Mouse (Mus musculus) E14TG2a.4 (cell line): ENCODE measurements around the gene Rims3.

Experiments used
- H3K27me3 ChIP-seq: 2 replicates; pipeline ENCODE4 v1.6.1; 2014; ENCODE audit warnings: low read length, control low read depth; ENCODE audit not compliant: insufficient read depth
- H3K36me3 ChIP-seq: 2 replicates; pipeline ENCODE4 v1.6.1; 2014; ENCODE audit warnings: low read length, control low read depth; ENCODE audit not compliant: insufficient read depth
- H3K4me1 ChIP-seq: replicated peaks from 2 replicates; pipeline ENCODE4 v1.6.1; 2014; ENCODE audit warnings: low read depth, low read length, control low read depth
- H3K4me3 ChIP-seq: replicated peaks from 2 replicates; pipeline ENCODE4 v1.5.1; 2014; ENCODE audit warnings: mild to moderate bottlenecking, low read length
- H3K9me3 ChIP-seq: 2 replicates; pipeline ENCODE4 v1.6.1; 2014; ENCODE audit warnings: low read length, control low read depth
- CTCF ChIP-seq: conservative IDR thresholded peaks from 2 replicates; pipeline ENCODE4 v1.5.1; 2014; ENCODE audit warnings: low read length
- NANOG ChIP-seq: IDR thresholded peaks from 2 replicates; pipeline ENCODE4 v1.6.1; 2014; ENCODE audit warnings: borderline replicate concordance, low read length, mixed read lengths
- POU5F1 ChIP-seq: IDR thresholded peaks from 2 replicates; pipeline ENCODE4 v1.6.1; 2014; ENCODE audit warnings: low read length, borderline replicate concordance

Rims3 gene

GRCm38 (mm10) chr4:120866211-120866610 lies 11.6 kb downstream of the Rims3 start:
- no peak overlapping the region for H3K4me3 ChIP-seq
- H3K27me3 ChIP-seq, result peaks cover 2% of the 10 kb centered on the region; the same call in 1 of the 2 replicates
- TF ChIP-seq CTCF (no peak), POU5F1 (no peak), NANOG (no peak)
- no peaks in the 10 kb centered on the region for H3K36me3 ChIP-seq
- no peaks in the 10 kb centered on the region for H3K9me3 ChIP-seq
- peaks cover 14% of the 10 kb centered on the region; the same call in 1 of the 2 replicates for H3K4me1 ChIP-seq

GRCm38 (mm10) chr4:120868246-120868645 lies 13.6 kb downstream of the Rims3 start:
- H3K27me3 ChIP-seq, result peaks cover 2% of the 10 kb centered on the region; the same call in 1 of the 2 replicates
- no peak for TF ChIP-seq POU5F1
- no peak for TF ChIP-seq CTCF
- TF ChIP-seq NANOG, result no peak
- H3K36me3 ChIP-seq, result no peaks in the 10 kb centered on the region; the same call in 1 of the 2 replicates
- no peak overlapping the region for H3K4me3 ChIP-seq
- H3K9me3 ChIP-seq, result no peaks in the 10 kb centered on the region
- H3K4me1 ChIP-seq, result peaks cover 28% of the 10 kb centered on the region

DNA sequence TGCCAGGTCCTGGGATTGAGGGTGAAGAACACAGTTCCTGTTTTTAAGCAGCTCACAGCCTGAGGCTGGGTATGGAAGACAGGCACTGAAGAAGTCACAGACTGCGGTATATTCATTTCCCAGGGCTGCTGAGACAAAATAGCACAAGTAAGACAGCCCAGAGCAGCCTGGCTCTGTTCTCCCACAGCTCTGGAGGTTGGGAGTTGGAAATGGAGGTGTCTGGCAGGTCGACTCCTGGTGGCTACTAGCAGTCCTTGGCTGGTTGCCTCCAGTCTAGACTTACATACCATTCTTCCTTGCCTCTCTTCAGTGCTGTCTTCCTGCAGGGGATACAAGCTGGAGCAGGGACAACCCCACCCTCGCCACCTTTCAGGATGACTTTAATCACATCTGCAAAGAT lies 14.4 kb downstream of the Rims3 start:
- peaks cover 2% of the 10 kb centered on the region; the same call in 1 of the 2 replicates for H3K27me3 ChIP-seq
- H3K4me3 ChIP-seq, result no peak overlapping the region
- no peaks in the 10 kb centered on the region; the same call in 1 of the 2 replicates for H3K36me3 ChIP-seq
- no peak for TF ChIP-seq POU5F1
- TF ChIP-seq NANOG, result no peak
- TF ChIP-seq CTCF, result no peak
- no peaks in the 10 kb centered on the region for H3K9me3 ChIP-seq
- H3K4me1 ChIP-seq, result peaks cover 28% of the 10 kb centered on the region

- Histone ChIP-seq H3K4me3 (no peak overlapping the region), H3K4me1 (peaks cover 28% of the 10 kb centered on the region), H3K9me3 (no peaks in the 10 kb centered on the region), H3K27me3 (peaks cover 2% of the 10 kb centered on the region; the same call in 1 of the 2 replicates), H3K36me3 (no peaks in the 10 kb centered on the region; the same call in 1 of the 2 replicates)
- no peak for TF ChIP-seq POU5F1
- no peak for TF ChIP-seq NANOG
- TF ChIP-seq CTCF, result no peak
Observed at GRCm38 (mm10) chr4:120870262-120870748, 15.7 kb downstream of the Rims3 start.

DNA sequence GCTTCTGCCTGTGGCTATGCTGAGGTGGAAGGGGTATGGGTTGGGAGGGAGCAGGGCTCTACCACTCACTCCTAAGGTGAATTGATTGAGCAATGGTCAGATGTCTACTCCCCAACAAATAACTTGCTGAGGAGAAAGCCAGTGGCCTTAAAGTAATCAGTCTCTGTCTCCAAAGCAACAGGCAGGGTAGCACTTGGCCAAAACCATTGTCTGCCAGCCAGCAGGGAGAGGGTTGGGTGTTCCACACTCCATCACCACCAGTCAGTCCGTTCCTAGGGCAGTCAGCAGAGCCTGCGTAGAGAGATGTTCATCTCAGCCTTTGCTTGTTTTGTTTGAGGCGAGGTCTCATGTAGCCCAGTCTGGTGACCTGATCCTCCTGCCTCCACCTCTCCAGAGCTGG lies 21.3 kb downstream of the Rims3 start:
- no peak overlapping the region for H3K4me3 ChIP-seq
- TF ChIP-seq NANOG, result no peak
- TF ChIP-seq POU5F1, result no peak
- no peak for TF ChIP-seq CTCF
- H3K27me3 ChIP-seq, result no peaks in the 10 kb centered on the region
- H3K36me3 ChIP-seq, result peaks cover 5% of the 10 kb centered on the region
- H3K4me1 ChIP-seq, result peaks cover 28% of the 10 kb centered on the region
- no peaks in the 10 kb centered on the region for H3K9me3 ChIP-seq

DNA sequence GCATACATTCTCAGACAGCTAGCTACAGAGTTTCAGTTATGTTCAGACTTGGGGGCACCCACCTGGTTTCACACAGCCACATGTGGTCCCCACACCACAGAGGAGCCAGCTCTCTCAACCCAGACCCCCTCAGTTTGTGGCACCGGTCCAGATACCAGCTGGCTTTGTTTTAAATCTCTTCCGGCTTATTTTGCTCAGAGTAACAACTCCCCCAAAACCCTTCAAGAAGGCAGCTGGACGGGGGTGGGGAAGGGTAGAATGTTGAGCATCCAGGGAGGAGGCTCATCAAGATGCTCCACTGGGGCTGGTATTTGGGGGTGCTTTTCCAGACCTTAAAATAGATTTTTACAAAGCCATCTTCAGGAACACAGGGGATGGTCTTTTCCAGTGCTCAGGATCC lies 24.1 kb downstream of the Rims3 start:
- H3K4me1 ChIP-seq, result peaks cover 29% of the 10 kb centered on the region
- no peak for TF ChIP-seq NANOG
- no peak for TF ChIP-seq POU5F1
- peaks cover 5% of the 10 kb centered on the region for H3K36me3 ChIP-seq
- no peaks in the 10 kb centered on the region for H3K9me3 ChIP-seq
- H3K27me3 ChIP-seq, result no peaks in the 10 kb centered on the region
- H3K4me3 ChIP-seq, result no peak overlapping the region

GRCm38 (mm10) chr4:120879386-120879785 lies 24.8 kb downstream of the Rims3 start:
- H3K27me3 ChIP-seq, result no peaks in the 10 kb centered on the region
- H3K4me3 ChIP-seq, result no peak overlapping the region

GRCm38 (mm10) chr4:120880731-120881432 lies 26.3 kb downstream of the Rims3 start:
- H3K9me3 ChIP-seq, result no peaks in the 10 kb centered on the region
- no peaks in the 10 kb centered on the region for H3K27me3 ChIP-seq
- H3K4me3 ChIP-seq, result no peak overlapping the region
- TF ChIP-seq NANOG, result no peak
- peaks cover 29% of the 10 kb centered on the region for H3K4me1 ChIP-seq
- peaks cover 5% of the 10 kb centered on the region for H3K36me3 ChIP-seq

More at GRCm38 (mm10) chr4:120879386-120879785, 24.8 kb downstream of the Rims3 start:
- Histone ChIP-seq H3K4me1 (peaks cover 29% of the 10 kb centered on the region), H3K36me3 (peaks cover 5% of the 10 kb centered on the region), H3K9me3 (no peaks in the 10 kb centered on the region)
- TF ChIP-seq NANOG (no peak), CTCF (no peak), POU5F1 (no peak)
